Mouse (Mus musculus): ENCODE results near the gene Ddb1.

GRCm38 (mm10) chr19:10561558-10562314 lies 43.4 kb upstream of the Ddb1 start:
- TF ChIP-seq CTCF (IDR thresholded peaks at IDR 0.05; ENCODE audit: insufficient read depth, low read length) (no peak), POLR2A (IDR thresholded peaks at IDR 0.05; ENCODE audit: borderline replicate concordance, extremely low read depth, low read depth, low read length) (no peak)

All from lung, adult 2 months (tissue).